Mouse (Mus musculus) left cerebral cortex, postnatal 10 days (tissue): ENCODE measurements at regions not wholly inside any gene's neighbourhood (a gene's known extent, or its start where the extent isn't known, plus 50 kb on each side); places are given as distances from the start of the nearest gene placed in this dataset. TPM values are rescaled to one million over a fixed set of nuclear protein-coding genes. Genes with fewer than 3 reads are reported as not detected.
"Not testable (repeated sequence)": the region's sequence is repeated elsewhere in the genome, so short reads cannot be mapped to it uniquely, and the experiment has no call there.

Experiments
- DNase-seq, 2 experiments: peaks; one replicate each; pipeline ENCODE4 v3.0.0; 2021 to 2022; ENCODE audit warnings: low spot score in 2 of 2, mixed read lengths in 1 of 2; ENCODE audit errors: extremely low spot score in 1 of 2
- intact Hi-C: fragments of 180-260 bp; cut with DNase I; formaldehyde crosslinking; loops from one replicate; pipeline ENCODE4 v1.15.1; 2025
- microRNA-seq: library from miRNA; unstranded; fragments of <30 nt; microRNA quantifications from one replicate; pipeline ENCODE4 v1.2.0, GENCODE M21; 2022

GRCm38 (mm10) chr11:92228855-92229254 lies 651.5 kb upstream of the Kif2b start:
- intact Hi-C loops, result no loop called here
- no peak for DNase-seq

DNA sequence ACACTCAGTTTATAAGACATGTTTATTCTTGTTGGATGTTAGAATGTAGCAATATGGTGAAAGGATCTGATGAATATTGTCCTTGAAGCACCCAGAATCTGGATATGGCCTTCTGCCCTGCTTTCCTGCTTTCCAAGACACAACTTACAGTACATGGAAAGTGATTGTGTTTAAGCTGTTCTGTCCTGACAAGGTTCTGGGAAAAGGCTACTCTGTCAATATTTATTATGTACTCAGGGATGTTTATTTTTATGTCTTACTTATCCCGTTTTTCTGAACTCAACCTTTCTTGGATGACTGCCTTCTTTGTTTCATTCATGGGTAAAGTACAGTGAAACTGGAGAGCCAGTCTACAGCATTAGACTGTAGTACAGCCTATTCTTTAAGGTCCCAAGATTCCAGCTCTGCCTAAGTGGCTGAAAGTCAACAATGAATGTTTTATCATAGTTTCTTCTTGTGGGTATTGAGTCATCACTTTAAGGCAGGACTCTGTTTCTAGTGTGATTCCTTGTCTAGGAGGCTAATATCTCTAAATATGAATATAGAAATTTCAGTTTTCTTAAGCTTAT lies 631.7 kb upstream of the Kif2b start:
- intact Hi-C loops, result no loop called here
- no peak for DNase-seq

DNA sequence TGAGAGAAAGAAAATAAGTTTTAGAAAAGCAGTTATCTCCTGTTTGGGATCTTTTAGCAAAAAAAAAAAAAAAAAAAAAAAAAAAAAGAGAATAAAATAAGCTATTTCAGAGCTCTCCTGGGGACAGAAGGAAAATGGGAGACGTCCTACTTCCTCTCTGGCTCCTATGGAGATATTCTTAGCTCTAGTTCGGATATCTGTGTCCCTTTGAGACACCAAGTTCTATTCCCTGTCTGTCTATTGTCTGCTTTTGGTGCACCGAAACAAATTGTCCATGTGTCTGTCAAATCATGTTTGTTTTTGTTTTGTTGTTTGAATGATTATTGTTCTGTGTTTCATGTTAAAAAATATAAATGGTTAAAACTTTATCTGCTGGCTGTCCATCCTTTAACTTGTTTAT lies 601.0 kb upstream of the Kif2b start:
- intact Hi-C loops, DNase-seq: not testable (repeated sequence)

GRCm38 (mm10) chr11:92153124-92153523 lies 575.8 kb upstream of the Kif2b start:
- intact Hi-C loops, result no loop called here
- no peak for DNase-seq

DNA sequence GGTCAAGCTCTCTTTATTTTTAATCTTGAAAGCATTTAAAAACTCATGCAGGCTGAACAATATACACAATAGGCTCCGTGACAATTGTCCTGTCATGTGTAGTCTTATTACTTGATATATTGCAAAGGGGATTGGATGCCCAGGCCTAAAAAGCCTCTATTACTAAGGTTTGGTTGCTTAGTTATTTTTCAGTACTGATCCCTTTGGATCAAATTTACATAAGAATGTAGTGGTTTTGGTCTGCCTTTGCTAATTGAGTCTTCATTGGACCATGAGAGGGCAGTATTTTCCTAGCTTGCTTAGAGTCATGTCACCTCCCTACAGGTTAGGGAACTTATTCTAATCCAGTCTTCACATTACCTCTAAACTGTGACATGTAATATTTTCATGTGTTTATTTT lies 558.3 kb upstream of the Kif2b start:
- intact Hi-C loops, result loop anchor here (10.0 kb wide), 1 partner anchor 959 kb away; the partner anchor contains the start of gene Car10
- DNase-seq, result no peak

DNA sequence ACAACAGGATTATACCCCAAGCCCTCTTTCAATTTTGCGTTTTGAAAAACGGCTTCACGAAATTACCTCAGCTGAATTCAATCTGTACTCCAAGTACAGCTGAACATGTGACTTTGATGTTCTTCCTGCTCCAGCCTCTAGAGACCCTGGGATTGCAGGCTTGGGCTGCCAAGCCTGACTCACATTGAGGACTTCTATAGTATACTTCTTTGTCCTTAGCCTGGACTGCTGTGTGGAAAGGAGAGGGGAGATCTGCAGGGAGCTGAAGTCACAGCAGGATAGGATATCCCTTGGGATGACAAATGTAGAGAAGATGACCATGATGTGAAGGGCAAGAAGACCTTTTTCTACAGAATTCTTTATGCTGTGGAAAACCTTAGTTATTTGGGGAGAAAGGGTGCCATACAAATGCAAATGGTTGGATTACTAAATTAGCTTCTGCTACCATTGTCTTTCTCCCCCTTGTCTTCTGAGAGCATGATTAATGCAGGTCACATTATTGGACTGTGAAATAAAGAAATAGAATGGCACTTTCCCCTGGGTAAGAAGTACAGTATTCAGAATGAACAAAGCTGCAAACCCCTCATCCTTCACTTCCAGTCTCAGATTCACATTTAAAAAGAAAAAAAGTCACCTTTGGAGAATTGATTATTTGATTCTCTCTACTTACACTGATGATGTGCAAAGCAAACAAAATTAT lies 557.7 kb upstream of the Kif2b start:
- no peak for DNase-seq
- intact Hi-C loops, result loop anchor here (10.0 kb wide), 1 partner anchor 960 kb away; the partner anchor contains the start of gene Car10

GRCm38 (mm10) chr11:92084766-92085165 lies 507.4 kb upstream of the Kif2b start:
- intact Hi-C loops, result no loop called here
- no peak for DNase-seq

GRCm38 (mm10) chr11:92041695-92042094 lies 464.3 kb upstream of the Kif2b start:
- peak in 1 of 2 experiments; percentile 17 for DNase-seq
- intact Hi-C loops, result no loop called here

DNA sequence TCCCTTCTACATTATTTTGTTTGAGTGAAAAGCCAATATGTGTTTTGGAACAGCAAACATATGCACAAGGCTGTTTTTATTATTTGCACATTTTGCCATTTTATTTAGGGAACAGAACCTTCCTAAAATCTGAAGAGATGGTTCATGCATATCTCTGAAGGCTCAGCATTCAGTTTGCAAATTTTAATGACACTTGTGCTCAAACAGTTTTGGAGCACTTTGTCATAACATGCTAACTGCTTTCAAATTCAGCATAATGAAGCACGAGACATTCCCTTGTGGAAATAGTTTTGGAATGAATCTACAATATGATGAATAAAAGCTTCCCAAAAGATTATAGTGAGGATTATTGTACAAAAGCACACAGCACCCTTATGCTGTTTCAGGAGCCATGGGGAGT lies 462.8 kb upstream of the Kif2b start:
- intact Hi-C loops, result no loop called here
- peak in 1 of 2 experiments; percentile 1 for DNase-seq

DNA sequence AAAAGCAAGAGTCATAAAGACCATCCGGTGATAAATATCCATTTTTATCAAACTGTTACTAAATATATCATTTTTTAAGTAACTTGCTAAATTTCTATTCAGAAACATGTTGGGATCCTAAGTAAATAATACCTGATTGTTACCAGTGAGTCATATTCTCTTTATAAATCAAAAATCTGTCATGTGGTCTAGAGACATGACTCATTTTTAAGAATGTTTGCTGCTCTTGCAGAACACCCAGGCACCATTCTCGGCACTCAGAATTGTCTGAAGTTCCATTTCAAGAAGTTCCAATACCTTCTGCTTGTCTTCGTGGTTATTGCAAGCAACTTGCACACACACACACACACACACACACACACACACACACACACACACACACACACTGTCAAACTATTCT lies 441.1 kb upstream of the Kif2b start:
- intact Hi-C loops, result no loop called here
- no peak for DNase-seq

DNA sequence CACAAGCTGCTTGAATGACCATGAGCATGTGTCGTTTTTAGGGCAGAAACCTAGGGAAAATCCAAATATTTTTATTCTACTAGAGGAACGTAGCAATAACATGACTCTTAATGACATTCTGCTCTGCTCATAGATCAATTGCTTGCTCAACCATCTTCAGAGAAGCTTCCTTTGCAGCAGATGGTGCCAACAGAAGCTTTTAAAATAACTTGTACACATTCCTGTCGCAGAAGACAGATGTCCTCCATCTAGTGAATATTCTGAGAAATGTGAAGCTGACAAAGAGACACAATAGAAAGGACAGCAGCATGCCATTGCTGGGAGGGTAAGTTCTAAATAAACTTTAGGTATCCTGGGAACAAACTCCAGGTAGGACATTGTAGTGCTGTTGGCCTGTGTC lies 433.9 kb upstream of the Kif2b start:
- peak in 1 of 2 experiments; percentile 36 for DNase-seq
- intact Hi-C loops, result no loop called here

DNA sequence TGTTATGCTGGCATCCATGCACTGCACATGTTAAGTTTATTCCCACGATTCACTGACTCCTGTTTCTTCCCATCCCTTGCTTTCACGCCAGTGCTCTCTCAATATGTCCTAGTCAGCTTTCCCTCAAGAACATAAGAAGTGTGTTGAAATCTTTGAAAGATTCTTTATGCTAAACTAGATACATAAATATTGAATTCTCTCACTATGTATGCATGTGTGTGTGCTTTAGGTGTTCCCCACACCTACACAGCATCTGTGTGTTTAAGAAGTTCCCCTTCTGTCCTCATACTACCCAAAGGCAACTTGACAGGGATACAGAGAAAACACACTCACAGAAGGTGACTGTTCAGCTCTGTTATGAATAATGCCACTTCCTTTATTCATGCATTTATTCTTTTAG lies 418.2 kb upstream of the Kif2b start:
- DNase-seq, result no peak
- intact Hi-C loops, result no loop called here

DNA sequence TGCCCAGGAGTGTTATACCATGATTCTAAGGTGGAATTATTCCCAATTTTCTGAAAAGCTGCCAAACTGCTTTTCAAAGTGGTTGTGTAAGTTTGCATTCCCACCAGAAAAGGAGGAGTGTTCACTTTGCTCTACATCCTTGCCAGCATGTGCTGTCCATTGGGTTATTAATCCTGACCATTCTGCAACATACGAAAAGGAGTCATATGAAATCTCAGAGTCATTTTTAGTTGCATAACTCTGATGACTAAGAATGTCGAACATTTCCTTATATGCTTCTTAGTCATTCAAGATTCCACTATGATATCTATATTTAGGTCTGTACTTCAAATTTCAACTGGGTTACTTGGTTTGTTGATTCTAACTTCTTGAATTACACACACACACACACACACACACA lies 392.2 kb upstream of the Kif2b start:
- no peak for DNase-seq
- intact Hi-C loops, result no loop called here

GRCm38 (mm10) chr11:91944336-91944735 lies 367.0 kb upstream of the Kif2b start:
- DNase-seq, result no peak
- intact Hi-C loops, result no loop called here

Small RNAs in the stretch of these regions (microRNA-seq; reads per million reads assigned to microRNA genes)
- gene Gm22702, result not detected
